Mouse (Mus musculus) B cell, adult 2 months (primary cell): Measurements from ENCODE around the gene Gpr4.
A peak's percentile ranks its signal among the peaks of the same experiment; 100 is the strongest.

Source experiments
- DNase-seq, 2 experiments: peaks; one replicate each; pipeline ENCODE4 v3.0.0; 2022

The Gpr4 gene

GRCm38 (mm10) chr7:19267051-19267450 lies 54.7 kb downstream of the Gpr4 start:
- DNase-seq = no peak

GRCm38 (mm10) chr7:19268993-19269681 lies 56.8 kb downstream of the Gpr4 start:
- peak; percentile 34 to 38 for DNase-seq

- DNase-seq = peak; percentile 25
These were observed 57.5 kb downstream of the Gpr4 start for GRCm38 (mm10) chr7:19269721-19270441.

- peak; percentile 39 to 43 for DNase-seq
These were observed 58.3 kb downstream of the Gpr4 start for GRCm38 (mm10) chr7:19270509-19271237.

- peak; percentile 85 to 86 for DNase-seq
These were observed 59.2 kb downstream of the Gpr4 start, which contains the start of gene Vasp for GRCm38 (mm10) chr7:19271238-19272172. TSS of gene Vasp (minus strand) at chr7:19271817.

GRCm38 (mm10) chr7:19272173-19272764 lies 59.9 kb downstream of the Gpr4 start:
- peak; percentile 92 for DNase-seq
